Mouse (Mus musculus) gastrocnemius, postnatal 25 days (tissue): ENCODE results near the gene Olfr1484. TPM values are rescaled to one million over a fixed set of nuclear protein-coding genes. Genes with fewer than 3 reads are reported as not detected.
"Not testable (repeated sequence)": the region's sequence is repeated elsewhere in the genome, so short reads cannot be mapped to it uniquely, and the experiment has no call there.

Source experiments
- DNase-seq: peaks from one replicate; pipeline ENCODE4 v3.0.0; 2022
- long read RNA-seq, 2 experiments: library from polyadenylated mRNA; stranded (forward); transcript quantifications; one replicate each; pipeline ENCODE4 v2.0.0; 2021
- microRNA-seq, 2 experiments: library from miRNA; unstranded; fragments of <30 nt; microRNA quantifications; one replicate each; pipeline ENCODE4 v1.2.0; 2021; ENCODE audit warnings: borderline replicate concordance in 2 of 2
- total RNA-seq, 2 experiments: library from RNA; stranded (reverse); gene quantifications; 1 replicate in 1 of 2; 2 replicates in 1 of 2; pipeline ENCODE4 v1.2.3; 2021

The Olfr1484 gene
- not detected for total RNA-seq
- long read RNA-seq, experiment 1 = 0 reads
- long read RNA-seq, experiment 2 = 0 reads

- DNase-seq = no peak
These were observed at the start of gene Olfr1484 for GRCm38 (mm10) chr19:13583211-13583610. Olfr1484 (plus strand) TSS chr19:13583511.

DNA sequence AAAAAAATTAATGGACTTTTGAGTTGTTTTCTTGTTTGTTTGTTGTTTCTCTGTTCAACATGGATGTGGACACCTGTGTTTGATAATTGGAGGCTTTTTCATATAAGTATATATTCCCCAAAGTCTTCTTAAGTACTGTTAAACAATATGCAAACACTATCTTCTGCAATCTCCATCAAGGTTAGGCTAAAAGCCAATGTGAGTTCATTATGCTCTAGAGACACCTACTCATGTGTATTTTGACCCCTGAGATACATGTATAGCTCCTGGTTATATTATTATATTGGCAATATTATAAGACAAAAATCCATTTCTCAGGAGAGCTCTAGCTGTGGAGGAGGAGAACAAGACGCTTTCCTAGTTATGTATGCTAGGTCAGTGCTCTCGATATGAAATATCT lies 33.8 kb downstream of the Olfr1484 start, which contains the start of gene Olfr1487:
Gene Olfr1487 (plus strand): TSS at position 301 of the 400 bp plus-strand sequence.
- not testable (repeated sequence) for DNase-seq

GRCm38 (mm10) chr19:13631321-13631720 lies 48.0 kb downstream of the Olfr1484 start, which contains the start of gene Olfr1489:
Olfr1489 (plus strand) TSS chr19:13631621.
- no peak for DNase-seq

Small RNAs within 50 kb of the gene (microRNA-seq; reads per million reads assigned to microRNA genes)
- 0 reads per million in 2 experiments for gene Gm22323
- gene Gm23931 = 0 reads per million in 2 experiments

Other genes with a start within 250 kb of the Olfr1484 start
- gene Olfr1466, start 244.6 kb upstream of the Olfr1484 start, total RNA-seq = not detected
- not detected for gene Olfr1467, start 221.3 kb upstream of the Olfr1484 start, total RNA-seq
- gene Olfr1469, start 175.7 kb upstream of the Olfr1484 start, total RNA-seq = not detected
- not detected for gene Olfr1471, start 140.1 kb upstream of the Olfr1484 start, total RNA-seq
- not detected for gene Olfr1472, start 127.4 kb upstream of the Olfr1484 start, total RNA-seq
- not detected for gene Olfr1474, start 113.9 kb upstream of the Olfr1484 start, total RNA-seq
- not detected for gene Olfr1475, start 103.3 kb upstream of the Olfr1484 start, total RNA-seq
- gene Olfr1477, start 83.0 kb upstream of the Olfr1484 start, total RNA-seq = not detected
- not detected for gene Olfr1480, start 55.6 kb upstream of the Olfr1484 start, total RNA-seq
- gene Olfr1487, start 33.9 kb downstream of the Olfr1484 start, total RNA-seq = not detected
- not detected for gene Olfr1489, start 48.1 kb downstream of the Olfr1484 start, total RNA-seq
- gene Olfr1490, start 67.6 kb downstream of the Olfr1484 start, total RNA-seq = not detected
- not detected for gene Olfr1491, start 113.8 kb downstream of the Olfr1484 start, total RNA-seq
- not detected for gene Olfr1493-ps1, start 139.8 kb downstream of the Olfr1484 start, total RNA-seq
- gene Olfr1494, start 156.2 kb downstream of the Olfr1484 start, total RNA-seq = not detected
- gene Olfr1495, start 181.1 kb downstream of the Olfr1484 start, total RNA-seq = not detected
- not detected for gene Olfr1496, start 194.4 kb downstream of the Olfr1484 start, total RNA-seq
- not detected for gene Olfr1497, start 214.7 kb downstream of the Olfr1484 start, total RNA-seq
- gene Olfr1499, start 235.9 kb downstream of the Olfr1484 start, total RNA-seq = not detected
- gene Olfr1500, start 247.0 kb downstream of the Olfr1484 start, total RNA-seq = not detected